Mouse (Mus musculus) heart, postnatal 0 days (tissue): ENCODE results near the gene Ankfn1.

Source experiments
- CTCF ChIP-seq: IDR thresholded peaks from 2 replicates; pipeline ENCODE4 v1.5.1; 2016; ENCODE audit warnings: antibody characterized with exemption, control low read depth, low read depth
- EP300 ChIP-seq: IDR thresholded peaks from 2 replicates; pipeline ENCODE4 v1.6.1; 2016; ENCODE audit warnings: antibody characterized with exemption, low read depth

DNA sequence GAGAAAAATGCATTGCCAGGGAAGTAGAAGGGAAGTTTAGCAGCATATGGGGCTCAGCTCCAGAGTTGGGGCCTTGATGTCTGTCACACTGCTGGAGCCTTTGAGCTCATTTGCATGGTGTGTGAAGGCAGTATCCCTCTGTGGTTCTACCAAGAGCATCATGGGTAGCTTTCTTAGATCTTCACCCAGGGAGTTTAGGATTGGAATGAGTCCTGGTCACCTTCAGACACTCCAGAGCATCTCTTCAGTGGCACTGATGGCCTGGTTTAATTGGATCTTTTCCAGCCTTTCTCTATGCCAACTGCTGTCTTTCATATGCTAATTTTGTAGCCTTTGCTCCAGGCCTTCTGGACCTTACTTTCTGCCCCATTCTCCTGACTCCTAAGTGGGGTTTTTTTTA is 157.5 kb downstream of the Ankfn1 start:
- no peak for TF ChIP-seq EP300
- TF ChIP-seq CTCF, result no peak
